Mouse (Mus musculus) megakaryocyte, embryonic 14.5 days (primary cell): ENCODE measurements around the gene Gli2. TPM values are rescaled to one million over a fixed set of nuclear protein-coding genes. Genes with fewer than 3 reads are reported as not detected.
A peak's percentile ranks its signal among the peaks of the same experiment; 100 is the strongest.

Experiments
- H3K27me3 ChIP-seq: replicated peaks from 2 replicates; pipeline ENCODE3; 2012; ENCODE audit warnings: inconsistent platforms
- H3K36me3 ChIP-seq: replicated peaks from 2 replicates; pipeline ENCODE3; 2012; ENCODE audit warnings: low read length, inconsistent platforms, mixed read lengths
- H3K4me1 ChIP-seq: 2 replicates; pipeline ENCODE4 v1.6.1; 2012; ENCODE audit warnings: inconsistent platforms
- H3K4me3 ChIP-seq: replicated peaks from 2 replicates; pipeline ENCODE3; 2012; ENCODE audit warnings: moderate library complexity, mild to moderate bottlenecking, inconsistent platforms
- H3K9me3 ChIP-seq: 2 replicates; pipeline ENCODE4 v1.6.1; 2012; ENCODE audit warnings: inconsistent platforms
- FLI1 ChIP-seq: IDR thresholded peaks from 2 replicates; pipeline ENCODE4 v1.6.1; 2012; ENCODE audit warnings: low read length, inconsistent platforms, mixed read lengths
- GATA1 ChIP-seq: IDR thresholded peaks from 3 replicates; pipeline ENCODE4 v1.6.1; 2012; ENCODE audit warnings: mixed read lengths, low read length, inconsistent platforms, borderline replicate concordance
- polyA plus RNA-seq: library from polyadenylated mRNA; stranded (reverse); fragments of >175 nt; gene quantifications from 2 replicates; pipeline ENCODE4 v1.2.3, GENCODE M21; 2012; ENCODE audit warnings: low replicate concordance; ENCODE audit not compliant: insufficient read depth

Gli2 gene
- polyA plus RNA-seq, 1 experiment: not detected

DNA sequence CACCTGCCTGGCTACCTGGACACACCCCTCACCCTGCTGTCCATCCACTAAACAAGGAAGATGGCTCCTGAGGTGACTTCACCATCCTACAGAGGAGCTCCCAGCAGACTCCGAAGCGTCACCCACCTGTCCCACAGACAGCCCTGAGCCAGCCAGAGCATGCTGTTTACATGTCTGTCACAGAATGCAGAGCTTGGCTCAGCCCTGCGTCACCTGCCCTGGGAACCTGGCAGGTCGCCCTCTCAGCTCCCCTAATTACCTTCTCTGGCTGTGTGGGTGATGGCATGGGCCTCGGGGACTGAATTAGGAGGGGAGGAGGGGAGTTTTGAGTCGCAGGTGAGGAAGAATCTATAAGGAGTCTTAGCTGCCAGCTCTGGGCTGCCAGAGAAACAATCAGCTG lies 38.3 kb downstream of the Gli2 start:
- no peaks in the 10 kb centered on the region for H3K4me1 ChIP-seq
- H3K36me3 ChIP-seq: no peaks in the 10 kb centered on the region
- TF ChIP-seq GATA1 (no peak), FLI1 (no peak)
- H3K9me3 ChIP-seq: peaks cover 8% of the 10 kb centered on the region; the same call in 1 of the 2 replicates
- no peak overlapping the region for H3K4me3 ChIP-seq
- H3K27me3 ChIP-seq: no peaks in the 10 kb centered on the region

DNA sequence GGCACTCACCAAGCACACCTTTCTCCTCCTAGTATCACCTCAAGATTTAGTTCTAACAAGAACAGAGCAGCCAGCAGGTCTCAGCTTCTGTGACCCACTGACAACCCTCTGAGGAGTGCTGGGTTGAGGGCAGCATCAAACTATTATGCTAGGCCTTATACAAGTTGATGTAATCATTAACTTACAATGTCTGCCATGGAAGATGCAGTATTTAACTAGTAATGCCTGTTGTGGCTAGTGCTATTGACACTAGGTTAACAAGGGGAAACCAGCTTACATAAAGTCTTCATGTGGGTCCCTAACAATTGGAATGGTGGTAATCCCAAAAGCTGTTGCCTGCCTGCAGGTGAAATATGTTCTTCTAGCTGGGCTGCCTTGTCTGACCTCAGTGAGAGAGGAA lies 44.5 kb downstream of the Gli2 start:
- Histone ChIP-seq H3K9me3 (no peaks in the 10 kb centered on the region), H3K36me3 (no peaks in the 10 kb centered on the region), H3K27me3 (no peaks in the 10 kb centered on the region), H3K4me1 (no peaks in the 10 kb centered on the region), H3K4me3 (no peak overlapping the region)
- TF ChIP-seq GATA1 (no peak), FLI1 (no peak)

DNA sequence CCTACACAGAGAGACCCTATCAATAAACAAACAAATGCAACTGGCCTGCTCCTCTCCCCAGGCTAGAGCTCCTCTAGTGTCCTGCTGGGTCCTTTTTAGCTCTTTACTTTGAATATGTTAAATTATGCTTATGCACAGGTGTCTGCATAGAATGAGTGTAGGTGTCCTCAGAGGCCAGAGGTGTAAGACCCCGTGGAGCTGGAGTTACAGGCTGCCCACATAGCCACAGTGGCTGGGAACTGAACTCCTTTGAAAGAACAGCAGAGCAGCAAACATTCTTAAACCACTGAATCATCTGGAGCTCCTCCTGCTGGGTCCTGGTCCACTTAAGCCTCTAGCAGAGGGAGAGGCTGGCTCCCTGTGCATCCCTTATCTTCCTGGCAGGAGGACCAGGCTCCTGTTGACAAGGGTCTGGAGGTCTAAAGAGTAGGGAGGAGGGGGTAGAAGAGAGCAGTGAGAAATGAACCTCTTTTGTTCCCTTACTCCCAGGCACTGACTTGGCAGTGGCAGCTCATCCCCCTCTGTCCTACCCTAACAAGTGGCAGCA lies 49.5 kb downstream of the Gli2 start:
- H3K27me3 ChIP-seq: no peaks in the 10 kb centered on the region
- no peaks in the 10 kb centered on the region for H3K36me3 ChIP-seq
- no peaks in the 10 kb centered on the region for H3K4me1 ChIP-seq
- TF ChIP-seq GATA1 (no peak), FLI1 (no peak)
- no peak overlapping the region for H3K4me3 ChIP-seq
- H3K9me3 ChIP-seq: no peaks in the 10 kb centered on the region

DNA sequence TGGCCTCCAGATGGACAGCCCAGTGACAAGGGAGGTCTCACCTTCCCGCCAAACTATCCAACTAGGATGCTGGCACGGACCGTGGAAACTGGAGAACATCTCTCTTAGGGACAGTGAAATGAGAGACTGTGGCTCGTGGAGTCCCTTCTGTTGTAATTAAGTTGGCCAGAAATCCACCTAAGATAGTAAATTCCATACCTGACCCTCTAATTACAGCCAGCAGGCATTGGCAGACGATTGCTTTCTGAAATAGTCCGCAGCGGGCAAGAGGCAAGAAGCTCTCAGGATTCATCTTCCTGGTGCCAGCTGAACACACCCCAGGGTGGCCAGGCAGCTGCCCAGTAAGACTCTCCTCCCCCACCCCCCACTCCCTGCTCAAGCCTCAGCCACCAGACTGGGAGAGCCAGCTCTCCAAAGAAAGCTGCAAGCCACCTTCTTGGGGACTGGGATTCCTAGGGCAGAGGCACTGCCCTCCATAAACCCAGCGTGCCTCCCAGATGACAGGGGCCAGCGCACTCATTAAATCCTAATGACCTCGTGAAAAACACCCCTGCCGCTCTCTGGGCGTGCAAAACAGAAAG lies 51.9 kb downstream of the Gli2 start:
- TF ChIP-seq GATA1 (no peak), FLI1 (no peak)
- Histone ChIP-seq H3K4me3 (no peak overlapping the region), H3K27me3 (no peaks in the 10 kb centered on the region), H3K9me3 (no peaks in the 10 kb centered on the region), H3K36me3 (no peaks in the 10 kb centered on the region), H3K4me1 (no peaks in the 10 kb centered on the region)

DNA sequence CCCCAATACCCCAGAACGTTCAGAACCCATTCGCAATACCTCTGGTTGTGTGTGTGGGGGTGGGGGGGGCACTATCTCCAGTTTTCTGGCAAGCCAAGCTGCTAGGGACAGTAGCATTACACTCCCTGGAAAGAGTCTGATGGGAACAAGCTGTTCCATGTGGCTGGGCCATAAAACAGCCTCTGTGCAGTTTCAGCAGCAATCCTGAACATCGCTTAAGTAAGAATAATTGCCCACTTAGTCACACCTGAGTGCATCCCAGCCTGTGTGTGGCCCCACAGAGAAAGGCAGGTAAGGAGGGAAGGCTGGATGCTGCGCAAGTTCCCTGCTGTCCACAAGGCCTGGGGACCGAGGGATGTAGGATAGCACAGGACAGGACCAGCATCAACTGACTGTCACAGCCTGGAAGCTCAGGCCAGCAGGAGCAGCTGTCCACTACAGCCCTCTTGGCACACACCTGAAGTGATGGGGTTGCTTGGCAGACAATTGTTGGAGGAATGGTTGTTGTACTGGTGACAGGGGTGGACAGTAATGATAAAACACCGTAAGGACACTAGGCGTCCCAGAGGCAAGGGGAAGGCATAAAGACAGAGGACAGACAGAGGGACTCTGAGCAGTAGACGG lies 58.8 kb downstream of the Gli2 start:
- Histone ChIP-seq H3K4me3 (peak overlapping the region; percentile 51), H3K4me1 (no peaks in the 10 kb centered on the region), H3K27me3 (no peaks in the 10 kb centered on the region), H3K36me3 (no peaks in the 10 kb centered on the region), H3K9me3 (peaks cover 16% of the 10 kb centered on the region)
- no peak for TF ChIP-seq FLI1
- TF ChIP-seq GATA1: no peak

DNA sequence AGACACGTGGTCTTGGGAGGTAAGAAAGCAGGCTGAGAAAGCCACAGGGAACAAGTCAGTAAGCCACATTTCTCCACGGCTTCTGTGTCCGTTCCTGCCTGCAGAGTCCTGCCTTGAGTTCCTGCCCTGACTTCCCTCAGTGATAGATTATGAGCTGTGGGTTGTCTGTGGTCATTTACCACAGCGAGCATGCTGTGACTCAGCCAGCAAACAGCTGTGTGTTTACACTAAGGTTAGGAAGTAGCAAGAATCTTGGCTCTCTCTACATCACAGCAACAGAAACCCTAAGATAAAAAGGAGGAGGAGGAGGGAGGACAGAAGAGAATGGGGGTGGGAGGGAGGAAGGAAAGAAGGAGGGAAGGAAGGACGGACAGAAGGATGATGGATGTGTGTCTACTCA lies 59.6 kb downstream of the Gli2 start:
- no peaks in the 10 kb centered on the region for H3K36me3 ChIP-seq
- H3K4me1 ChIP-seq: no peaks in the 10 kb centered on the region
- no peaks in the 10 kb centered on the region for H3K27me3 ChIP-seq
- TF ChIP-seq GATA1 (no peak), FLI1 (no peak)
- H3K4me3 ChIP-seq: no peak overlapping the region
- peaks cover 21% of the 10 kb centered on the region for H3K9me3 ChIP-seq

DNA sequence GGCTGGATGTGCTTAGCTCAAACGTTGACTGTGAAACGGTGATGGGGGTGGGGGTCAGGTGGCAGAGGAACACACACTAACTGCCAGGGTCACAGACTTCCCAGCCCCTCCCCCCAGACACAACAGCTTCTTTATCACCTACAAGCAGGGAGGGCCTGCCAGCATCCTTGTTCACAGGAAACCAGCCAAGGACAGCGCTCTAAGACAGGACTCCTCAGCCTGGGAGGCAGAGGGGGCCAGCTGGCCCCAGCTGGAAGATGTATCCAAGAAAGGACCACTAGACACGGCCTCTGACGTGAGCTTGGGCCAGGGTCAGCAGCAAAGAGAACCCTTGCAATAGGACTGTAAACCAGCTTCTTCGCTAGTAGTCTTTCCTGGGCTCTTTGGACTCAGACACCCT lies 65.1 kb downstream of the Gli2 start:
- no peaks in the 10 kb centered on the region for H3K27me3 ChIP-seq
- no peak overlapping the region for H3K4me3 ChIP-seq
- H3K9me3 ChIP-seq: peaks cover 10% of the 10 kb centered on the region
- TF ChIP-seq FLI1 (no peak), GATA1 (no peak)
- no peaks in the 10 kb centered on the region for H3K36me3 ChIP-seq
- no peaks in the 10 kb centered on the region for H3K4me1 ChIP-seq

DNA sequence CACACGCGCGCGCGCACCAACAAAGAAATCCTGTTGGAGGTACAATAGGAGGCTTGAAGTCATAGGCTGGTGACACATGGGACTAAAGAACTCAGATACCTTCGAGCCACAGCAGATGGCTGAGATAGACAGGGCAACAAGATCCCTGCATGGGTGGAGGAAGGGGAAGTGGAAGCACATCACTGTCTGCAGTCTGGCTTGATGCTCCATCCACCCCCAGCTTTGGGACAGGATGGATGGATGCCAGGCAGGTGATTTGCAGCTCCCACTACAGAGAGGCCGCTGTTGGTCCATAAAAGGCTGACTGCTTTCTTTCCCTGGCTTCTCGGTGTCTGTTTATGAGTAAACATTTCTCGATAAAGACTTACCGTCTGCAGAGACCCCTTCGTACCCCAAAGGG lies 65.9 kb downstream of the Gli2 start:
- H3K4me1 ChIP-seq: no peaks in the 10 kb centered on the region
- peaks cover 7% of the 10 kb centered on the region for H3K9me3 ChIP-seq
- H3K27me3 ChIP-seq: no peaks in the 10 kb centered on the region
- H3K4me3 ChIP-seq: no peak overlapping the region
- no peak for TF ChIP-seq GATA1
- H3K36me3 ChIP-seq: no peaks in the 10 kb centered on the region

DNA sequence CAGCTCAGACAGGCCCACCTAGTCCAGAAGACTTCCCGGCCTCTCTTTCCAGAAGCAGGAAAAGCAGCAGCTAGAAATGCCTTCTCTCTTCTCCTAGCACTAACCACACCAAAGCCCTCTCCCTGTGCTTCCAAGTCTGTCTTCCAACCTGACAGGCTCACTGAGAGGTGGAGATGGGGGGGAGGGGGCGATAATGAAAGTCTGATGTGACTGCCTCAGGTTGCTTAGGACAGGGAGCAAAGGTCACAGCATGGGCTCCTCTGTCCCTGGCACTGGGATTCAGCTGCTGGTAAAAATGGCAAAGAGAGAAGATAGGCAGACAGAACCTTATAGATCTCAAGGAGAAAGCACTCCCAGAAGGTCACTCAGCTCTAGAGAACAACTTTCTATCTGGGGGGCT lies 70.0 kb downstream of the Gli2 start:
- H3K36me3 ChIP-seq: no peaks in the 10 kb centered on the region
- TF ChIP-seq FLI1 (no peak), GATA1 (no peak)
- H3K9me3 ChIP-seq: peaks cover 7% of the 10 kb centered on the region
- H3K27me3 ChIP-seq: no peaks in the 10 kb centered on the region
- H3K4me3 ChIP-seq: no peak overlapping the region
- no peaks in the 10 kb centered on the region for H3K4me1 ChIP-seq

DNA sequence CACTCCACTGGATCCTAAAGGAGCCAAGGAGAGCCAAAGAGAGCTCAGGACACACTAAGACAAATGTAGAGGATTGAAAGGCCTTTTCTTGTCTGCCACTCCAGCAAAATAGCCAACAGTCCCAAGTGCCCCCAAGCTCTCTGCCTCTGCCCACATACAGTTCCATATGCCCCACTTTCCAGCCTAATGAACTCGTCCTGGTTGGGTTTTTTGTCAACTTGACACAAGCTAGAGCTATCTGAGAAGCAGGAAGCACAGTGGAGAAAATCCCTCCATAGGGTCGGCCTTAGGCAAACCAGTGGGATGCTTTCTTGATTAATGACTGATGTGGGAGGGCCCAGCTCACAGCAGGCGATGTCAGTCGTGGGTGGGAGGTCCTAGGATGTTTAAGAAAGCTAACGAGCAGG lies 70.6 kb downstream of the Gli2 start:
- Histone ChIP-seq H3K36me3 (no peaks in the 10 kb centered on the region), H3K4me3 (no peak overlapping the region), H3K27me3 (no peaks in the 10 kb centered on the region), H3K4me1 (no peaks in the 10 kb centered on the region), H3K9me3 (peaks cover 7% of the 10 kb centered on the region)
- no peak for TF ChIP-seq GATA1
- no peak for TF ChIP-seq FLI1
